Comparison of ENCODE assay signal across 23 mouse cellular contexts in genomic region chr2:13220141-13220540, GRCm38 (mm10). TPM values are rescaled to one million over a fixed set of nuclear protein-coding genes. Genes with fewer than 3 reads are reported as not detected.
A peak's percentile ranks its signal among the peaks of the same experiment; 100 is the strongest.
DNase-seq lines count a peak whose midpoint lies in the region; TF ChIP-seq lines count a peak whose summit lies in the region.
"Had no signal": no experiment of that assay in that cellular context is flagged by ENCODE, and none has a peak within 500 bp of the region (broad histone marks: within the 10 kb centered on the region; RNA-seq: fewer than 3 reads in every experiment).

No protein-coding gene starts in this region.

- TF ChIP-seq POLR2A in CH12.LX (IDR thresholded peaks at IDR 0.05; ENCODE audit: low read depth, low read length): no peak

- peak; percentile 25 for DNase-seq in heart, adult 11 months
- DNase-seq in heart, postnatal 4 days: no peak
- DNase-seq in A20 (ENCODE audit: low read depth, low spot score) (peak; percentile 71), CH12.LX (ENCODE audit: extremely low read depth) (peak; percentile 72)
- DNase-seq in splenic B cell, adult 2 months (ENCODE audit: low read depth, low spot score): peak; percentile 72
- DNase-seq in thymus, adult 18-20 months: no peak
- DNase-seq in right cerebral cortex, adult 18-20 months: no peak
- DNase-seq: adrenal gland, postnatal 10 days; adrenal gland, postnatal 36 days; cerebellum, adult 18-20 months; cerebellum, adult 9-10 months; cerebellum, postnatal 14 days; gastrocnemius, adult 2 months; gastrocnemius, postnatal 14 days; heart, adult 18-20 months; heart, postnatal 10 days; heart, postnatal 36 days had no signal

- H3K9me3 ChIP-seq in CH12.LX (replicated peaks; ENCODE audit: low read length): no peaks in the 10 kb centered on the region
- H3K9me3 ChIP-seq: forebrain, embryonic 10.5 days; forebrain, embryonic 13.5 days; heart, embryonic 12.5 days; heart, embryonic 15.5 days had no signal

- H3K79me2 ChIP-seq in CH12.LX (replicated peaks; ENCODE audit: control insufficient read depth, extremely low read depth, insufficient read depth, poor library complexity, severe bottlenecking): no peaks in the 10 kb centered on the region

- H3K36me3 ChIP-seq in CH12.LX (replicated peaks in 1 of 2; ENCODE audit: control insufficient read depth in 1 of 2, insufficient read depth in 1 of 2, low read length in 1 of 2): peaks cover 2 to 39% of the 10 kb centered on the region in 2 experiments
- peaks cover 4% of the 10 kb centered on the region for H3K36me3 ChIP-seq in splenic B cell, adult 2 months (ENCODE audit: control insufficient read depth, insufficient read depth, low read length, poor library complexity, severe bottlenecking)
- H3K36me3 ChIP-seq: forebrain, embryonic 10.5 days had no signal

- no peak overlapping the region for H3K4me3 ChIP-seq in CH12.LX (replicated peaks in 1 of 3; ENCODE audit: low read depth in 2 of 3, low read length in 2 of 3, poor library complexity in 1 of 3)
- H3K4me3 ChIP-seq: forebrain, embryonic 10.5 days; forebrain, embryonic 13.5 days; gastrocnemius, adult 2 months; heart, embryonic 12.5 days; heart, embryonic 15.5 days had no signal

- TF ChIP-seq CTCF in CH12.LX (conservative IDR thresholded peaks at IDR 0.05 in 1 of 2, IDR thresholded peaks at IDR 0.05 in 1 of 2; ENCODE audit: low read depth in 2 of 2, low read length in 2 of 2): no peak

- H3K4me2 ChIP-seq in CH12.LX (ENCODE audit: insufficient read depth, low read depth, poor library complexity, severe bottlenecking): no peak overlapping the region
- H3K4me2 ChIP-seq: forebrain, embryonic 13.5 days; heart, embryonic 12.5 days; heart, embryonic 15.5 days; hindbrain, embryonic 14.5 days had no signal

- dilution Hi-C loops in CH12.LX (cut with MboI; ENCODE audit: extremely low pct_ligation_motif_present, extremely low pct_unique_long_range_greater_than_20kb, low sequenced_read_pairs): no loop called here

- no peak overlapping the region for H3K27ac ChIP-seq in CH12.LX (ENCODE audit: insufficient read depth, low read depth)
- H3K27ac ChIP-seq: forebrain, embryonic 10.5 days; forebrain, embryonic 13.5 days; gastrocnemius, adult 2 months; heart, embryonic 15.5 days; hindbrain, embryonic 14.5 days; hindbrain, postnatal 0 days had no signal

- peaks cover 9 to 70% of the 10 kb centered on the region in 2 experiments for H3K4me1 ChIP-seq in CH12.LX (ENCODE audit: control insufficient read depth in 1 of 2, insufficient read depth in 2 of 2)
- H3K4me1 ChIP-seq: heart, embryonic 12.5 days; heart, embryonic 15.5 days had no signal

- in situ Hi-C loops in CH12.LX (cut with MboI; ENCODE audit: low pct_ligation_motif_present, low pct_unique_long_range_greater_than_20kb, low sequenced_read_pairs): no loop called here

- no peaks in the 10 kb centered on the region for H3K27me3 ChIP-seq in CH12.LX (replicated peaks)
- H3K27me3 ChIP-seq in splenic B cell, adult 2 months (ENCODE audit: control insufficient read depth, insufficient read depth, low read length, poor library complexity, severe bottlenecking): no peaks in the 10 kb centered on the region; the same call in 1 of the 2 replicates
- H3K27me3 ChIP-seq: forebrain, embryonic 13.5 days; heart, embryonic 12.5 days; heart, embryonic 15.5 days had no signal

- peak; percentile 41; the same call in 1 of the 2 replicates for TF ChIP-seq EP300 in CH12.LX (IDR thresholded peaks at IDR 0.05; ENCODE audit: low read length)

- TF ChIP-seq RAD21 in CH12.LX (IDR thresholded peaks at IDR 0.05; ENCODE audit: low read depth, low read length): no peak

- no peak overlapping the region for H3K9ac ChIP-seq in CH12.LX (ENCODE audit: insufficient read depth, low read depth)
- H3K9ac ChIP-seq: forebrain, embryonic 13.5 days; heart, embryonic 12.5 days; heart, embryonic 15.5 days; hindbrain, embryonic 14.5 days had no signal

TF ChIP-seq in CH12.LX, 34 proteins besides CTCF, POLR2A, EP300 and RAD21:
- TF ChIP-seq MEF2A (IDR thresholded peaks at IDR 0.05; ENCODE audit: borderline replicate concordance, low read depth, low read length): no peak
- TF ChIP-seq HCFC1 (IDR thresholded peaks at IDR 0.05; ENCODE audit: low read depth, low read length): no peak

RNA-seq across cellular contexts. Expression of gene Rsu1, which starts 51.1 kb away (rescaled TPM):
- 100 to 1,000 TPM; 107 to 115 TPM for total RNA-seq in heart, postnatal 4 days (2021)
- total RNA-seq in CH12.LX (2012; rRNA removed) (29.5 and 33.0 TPM in 2 replicates), CH12.LX (2014; rRNA removed) (86.3 and 86.4 TPM in 2 replicates)
- polyA plus RNA-seq in CH12.LX (2012; ENCODE audit: insufficient read length, low read depth): 102 and 108 TPM in 2 replicates

Comparison
In these comparisons a context has a peak if more than half of its experiments do, and no peak if none do; other contexts are left out.
1. DNase-seq: peak in heart, adult 11 months (single experiment), A20 (single experiment), CH12.LX (single experiment) and splenic B cell, adult 2 months (single experiment); none in heart, postnatal 4 days (single experiment), thymus, adult 18-20 months (0 of 2) and right cerebral cortex, adult 18-20 months (single experiment).